Mouse (Mus musculus) embryonic fibroblast, embryonic 13.5 days (primary cell): ENCODE results near the gene Lipc.

Experiments used
- CTCF ChIP-seq: IDR thresholded peaks from 2 replicates; pipeline ENCODE4 v1.5.1; 2011; ENCODE audit warnings: mild to moderate bottlenecking, control low read depth, low read length, moderate library complexity, borderline replicate concordance; ENCODE audit not compliant: insufficient read depth
- POLR2A ChIP-seq: IDR thresholded peaks from 2 replicates; pipeline ENCODE4 v1.6.1; 2011; ENCODE audit warnings: low read depth, mild to moderate bottlenecking, control low read depth, low read length, moderate library complexity

- TF ChIP-seq POLR2A (no peak), CTCF (no peak)
Measured at GRCm38 (mm10) chr9:70834730-70835154, 117.3 kb downstream of the Lipc start.
